8 mouse cellular contexts compared by ENCODE assay signal in genomic region chr11:97439935-97440334, GRCm38 (mm10). TPM values are rescaled to one million over a fixed set of nuclear protein-coding genes. Genes with fewer than 3 reads are reported as not detected.
DNase-seq lines count a peak whose midpoint lies in the region; ATAC-seq and TF ChIP-seq lines count a peak whose summit lies in the region.

No protein-coding gene starts in this region.

- H3K27ac ChIP-seq in intestine, embryonic 16.5 days (ENCODE audit: low read length), result peak overlapping the region; percentile 88
- H3K27ac ChIP-seq in liver, postnatal 0 days (ENCODE audit: low read depth), result peak overlapping the region; percentile 85
- no peak overlapping the region for H3K27ac ChIP-seq in neural tube, embryonic 14.5 days (ENCODE audit: low read depth, low read length)

- no peak for TF ChIP-seq EP300 in liver, postnatal 0 days (IDR thresholded peaks at IDR 0.05; ENCODE audit: low read depth)

- H3K36me3 ChIP-seq in intestine, embryonic 16.5 days (ENCODE audit: control insufficient read depth, insufficient read depth, low read length), result no peaks in the 10 kb centered on the region; the same call in 1 of the 2 replicates
- H3K36me3 ChIP-seq in liver, postnatal 0 days (replicated peaks; ENCODE audit: insufficient read depth, low read length), result peaks cover 16% of the 10 kb centered on the region
- no peaks in the 10 kb centered on the region for H3K36me3 ChIP-seq in neural tube, embryonic 14.5 days (ENCODE audit: control insufficient read depth, insufficient read depth, low read length)

- TF ChIP-seq CTCF in liver, postnatal 0 days (IDR thresholded peaks at IDR 0.05; ENCODE audit: low read depth), result no peak

- 2% methylated on average over 36 of the region's 37 CpGs for WGBS in intestine, embryonic 16.5 days
- WGBS in liver, postnatal 0 days (ENCODE audit: insufficient replicate concordance), result 1% methylated on average over 31 of the region's 37 CpGs
- 2% methylated on average over 35 of the region's 37 CpGs for WGBS in neural tube, embryonic 14.5 days

- peaks cover 68% of the 10 kb centered on the region for H3K4me1 ChIP-seq in intestine, embryonic 16.5 days (ENCODE audit: control insufficient read depth, insufficient read depth, low read length)
- peaks cover 74% of the 10 kb centered on the region for H3K4me1 ChIP-seq in liver, postnatal 0 days (ENCODE audit: insufficient read depth)
- peaks cover 16% of the 10 kb centered on the region for H3K4me1 ChIP-seq in neural tube, embryonic 14.5 days (ENCODE audit: control insufficient read depth, insufficient read depth, low read length)

- H3K9ac ChIP-seq in intestine, embryonic 16.5 days (ENCODE audit: low read depth, low read length), result peak overlapping the region; percentile 80
- peak overlapping the region; percentile 71 for H3K9ac ChIP-seq in liver, postnatal 0 days (replicated peaks)
- peak overlapping the region; percentile 39 for H3K9ac ChIP-seq in neural tube, embryonic 14.5 days (replicated peaks; ENCODE audit: low read depth, low read length)

- H3K4me2 ChIP-seq in intestine, embryonic 16.5 days (ENCODE audit: low read depth, low read length), result peak overlapping the region; percentile 79
- H3K4me2 ChIP-seq in liver, postnatal 0 days (ENCODE audit: low read depth, low read length), result peak overlapping the region; percentile 68
- H3K4me2 ChIP-seq in neural tube, embryonic 14.5 days (ENCODE audit: low read depth, low read length), result peak overlapping the region; percentile 47

- H3K27me3 ChIP-seq in intestine, embryonic 16.5 days (replicated peaks; ENCODE audit: control insufficient read depth, insufficient read depth, low read length), result no peaks in the 10 kb centered on the region
- H3K27me3 ChIP-seq in liver, postnatal 0 days (ENCODE audit: insufficient read depth, low read length), result no peaks in the 10 kb centered on the region
- peaks cover 11% of the 10 kb centered on the region for H3K27me3 ChIP-seq in neural tube, embryonic 14.5 days (ENCODE audit: control insufficient read depth, insufficient read depth, low read length)

- DNase-seq in 3T3-L1 (ENCODE audit: low read depth, low spot score), result peak; percentile 49
- peak; percentile 88 to 94 for DNase-seq in adrenal gland, postnatal 36 days
- DNase-seq in liver, postnatal 0 days, result peak; percentile 88
- DNase-seq in right cerebral cortex, postnatal 14 days, result no peak

- H3K9me3 ChIP-seq in intestine, embryonic 16.5 days (ENCODE audit: control insufficient read depth, low read length), result no peaks in the 10 kb centered on the region
- no peaks in the 10 kb centered on the region for H3K9me3 ChIP-seq in liver, postnatal 0 days (ENCODE audit: low read length)
- no peaks in the 10 kb centered on the region for H3K9me3 ChIP-seq in neural tube, embryonic 14.5 days (ENCODE audit: control insufficient read depth, low read length)

- peak; percentile 20; the same call in 1 of the 2 replicates for ATAC-seq in granulocyte monocyte progenitor cell, adult 5-6 weeks (replicated peaks; ENCODE audit: poor library complexity, severe bottlenecking)
- peak; percentile 55 for ATAC-seq in intestine, embryonic 16.5 days
- peak; percentile 50 for ATAC-seq in liver, postnatal 0 days
- ATAC-seq in neural tube, embryonic 14.5 days (ENCODE audit: low read depth), result no peak
- ATAC-seq in monocyte, adult 5-6 weeks (replicated peaks; ENCODE audit: insufficient number of reproducible peaks, low FRiP score, low TSS enrichment, poor library complexity, severe bottlenecking), result no peak

- H3K4me3 ChIP-seq in intestine, embryonic 16.5 days (ENCODE audit: low read length), result peak overlapping the region; percentile 66
- H3K4me3 ChIP-seq in liver, postnatal 0 days (ENCODE audit: low read depth, low read length), result peak overlapping the region; percentile 59
- peak overlapping the region; percentile 32 for H3K4me3 ChIP-seq in neural tube, embryonic 14.5 days (ENCODE audit: low read depth, low read length)

RNA-seq across cellular contexts. Expression of gene Arhgap23, which starts 24.6 kb away (rescaled TPM):
- 10 to 100 TPM; 28.6 to 37.3 TPM for total RNA-seq in adrenal gland, postnatal 36 days (2021)
- 9.7 and 13.0 TPM in 2 replicates for total RNA-seq in granulocyte monocyte progenitor cell, adult 5-6 weeks (2014; fragmentation: Nextera tagmentation)
- total RNA-seq in granulocyte monocyte progenitor cell, adult 5-6 weeks (2017), result 3.4 and 4.0 TPM in 2 replicates
- 2.7 and 3.0 TPM in 2 replicates for polyA plus RNA-seq in intestine, embryonic 16.5 days (2015; fragmentation: Nextera tagmentation; extraction: Ambion mirVana)
- polyA plus RNA-seq in liver, postnatal 0 days (2015; fragmentation: Nextera tagmentation; extraction: Ambion mirVana), result 5.6 and 5.7 TPM in 2 replicates
- polyA plus RNA-seq in neural tube, embryonic 14.5 days (2014; fragmentation: Nextera tagmentation; extraction: Ambion mirVana), result 9.2 and 9.6 TPM in 2 replicates
- 4.7 to 5.8 TPM (median 5.0 TPM) in 3 replicates for total RNA-seq in monocyte, adult 5-6 weeks (2017)

Comparison
In these comparisons a context has a peak if more than half of its experiments do, and no peak if none do; other contexts are left out.
1. ATAC-seq: peak in granulocyte monocyte progenitor cell, adult 5-6 weeks (single experiment), intestine, embryonic 16.5 days (single experiment) and liver, postnatal 0 days (single experiment); none in neural tube, embryonic 14.5 days (single experiment) and monocyte, adult 5-6 weeks (single experiment).
2. Peak in every context shown above with its lines, with median percentiles within 50 percentile points of each other: H3K4me2 ChIP-seq, H3K4me3 ChIP-seq and H3K9ac ChIP-seq.